Mouse (Mus musculus) right cerebral cortex, postnatal 10 days (tissue): ENCODE results near the gene Srp68.

Experiments used
- DNase-seq, 2 experiments: peaks; one replicate each; pipeline ENCODE4 v3.0.0; 2021; ENCODE audit warnings: low spot score in 2 of 2

Srp68 gene

DNA sequence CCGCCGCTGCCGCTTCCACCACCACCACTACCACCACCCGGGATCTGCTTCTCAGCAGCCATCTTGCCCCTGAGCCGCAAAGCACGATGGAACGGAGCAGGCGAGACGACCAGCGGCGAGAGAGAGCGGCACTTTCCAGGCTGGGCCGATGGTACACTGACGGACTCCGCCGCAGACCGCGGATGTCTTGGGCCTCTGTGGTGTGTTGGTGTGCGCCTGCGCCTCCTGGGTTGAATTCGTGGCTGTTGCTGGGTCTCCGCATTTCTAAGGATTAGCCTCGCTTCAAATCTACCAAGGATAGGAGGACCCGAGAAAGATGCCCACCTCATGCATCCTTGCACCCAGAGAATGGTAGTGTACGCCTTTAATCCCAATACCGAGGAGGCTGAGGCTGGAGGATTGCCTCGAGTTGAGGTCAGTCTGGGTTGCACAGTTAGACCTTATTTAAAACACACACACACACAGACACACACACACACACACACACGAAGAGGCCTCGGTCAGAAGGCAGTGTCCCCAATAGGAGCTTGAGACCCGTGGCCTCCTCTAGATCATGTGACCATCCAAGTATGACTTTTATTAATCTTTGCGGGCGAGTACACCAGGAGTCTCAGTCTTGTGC, at the start of gene Srp68:
Gene Srp68 (minus strand): TSS at position 173 of the 622 bp plus-strand sequence.
- peak; percentile 96 to 97 for DNase-seq

DNA sequence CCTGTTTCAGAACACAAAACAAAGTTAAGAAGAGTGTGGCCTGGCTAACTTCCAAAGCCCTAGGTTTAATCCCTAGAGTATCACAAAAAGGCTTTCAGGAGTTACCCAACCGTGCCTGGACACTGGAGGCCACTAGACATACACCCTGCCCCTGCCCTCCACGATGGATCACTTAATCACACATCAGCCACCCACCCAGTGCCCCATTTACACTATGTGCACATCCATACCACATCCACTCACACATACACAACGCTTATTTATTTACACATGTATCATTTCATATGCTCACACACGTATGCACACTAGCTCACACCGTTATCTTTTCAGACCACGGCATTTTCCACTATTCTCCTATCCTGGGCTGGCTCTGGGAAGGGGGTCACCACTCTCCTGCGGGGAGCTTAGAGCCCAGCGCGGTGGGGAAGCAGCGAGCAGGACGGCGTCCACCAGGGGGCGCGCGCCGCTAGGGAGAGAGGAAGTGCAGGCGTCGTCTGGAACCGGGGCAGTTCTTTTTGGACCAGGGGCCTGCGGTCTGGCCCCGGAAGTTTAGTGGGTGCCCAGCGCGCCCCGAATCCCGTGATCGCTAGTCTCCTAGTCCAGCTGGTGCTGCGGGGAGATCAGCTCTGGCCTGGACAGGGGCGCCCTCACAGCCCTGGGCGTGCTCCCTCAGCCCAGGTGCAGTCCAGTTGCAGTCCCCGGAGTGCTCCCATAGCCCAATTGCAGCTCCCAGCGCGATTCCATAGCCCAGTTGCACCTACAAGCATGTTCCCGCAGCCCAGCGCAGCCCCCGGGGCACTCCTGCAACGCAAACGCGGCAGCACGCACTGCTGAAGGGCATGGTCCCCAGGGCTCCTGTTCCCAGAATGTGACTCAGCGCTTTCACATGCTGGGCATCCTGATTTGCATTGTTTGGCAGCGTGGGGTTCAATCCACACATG, 45.0 kb upstream of the Srp68 start:
- peak; percentile 77 to 91 for DNase-seq

DNA sequence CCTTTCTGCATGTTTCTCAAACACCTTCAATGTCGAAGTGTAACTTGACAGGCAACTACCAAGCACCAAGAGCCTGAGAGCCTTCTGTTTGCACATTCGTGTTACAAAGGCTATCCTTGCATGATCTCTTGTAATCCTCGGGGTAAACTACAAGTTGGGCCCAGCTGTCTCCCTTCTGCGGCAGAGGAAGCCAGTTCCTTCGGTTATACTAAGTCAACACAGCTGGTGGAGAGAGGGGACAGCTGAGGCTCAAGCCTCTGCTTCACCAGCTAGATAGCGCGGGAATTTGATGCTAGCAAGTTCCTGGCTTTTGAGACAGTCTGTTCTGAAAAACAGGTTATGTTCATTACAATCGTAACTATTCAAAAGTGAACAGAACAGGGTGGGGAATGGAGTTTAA, 38.3 kb upstream of the Srp68 start:
- no peak for DNase-seq

DNA sequence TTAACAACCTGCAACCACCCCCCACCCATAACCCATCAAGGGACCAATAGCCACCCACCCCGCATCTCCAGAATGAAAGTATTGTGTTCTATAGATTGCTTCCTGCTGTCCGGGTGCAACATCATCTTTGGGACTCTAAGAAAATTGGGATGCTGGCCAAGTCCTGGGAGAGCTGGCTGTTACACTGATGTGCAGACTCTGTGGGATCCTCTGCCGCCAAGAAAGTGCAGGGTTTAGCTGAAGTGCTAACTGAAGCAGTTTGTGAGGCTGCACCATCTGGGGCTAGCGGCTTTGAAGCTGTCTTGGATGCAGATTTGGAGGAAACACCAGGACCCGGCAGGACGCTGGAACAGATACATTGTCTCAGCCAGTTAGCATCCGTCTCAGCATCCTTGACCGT, 37.2 kb upstream of the Srp68 start:
- peak; percentile 63 to 82 for DNase-seq

DNA sequence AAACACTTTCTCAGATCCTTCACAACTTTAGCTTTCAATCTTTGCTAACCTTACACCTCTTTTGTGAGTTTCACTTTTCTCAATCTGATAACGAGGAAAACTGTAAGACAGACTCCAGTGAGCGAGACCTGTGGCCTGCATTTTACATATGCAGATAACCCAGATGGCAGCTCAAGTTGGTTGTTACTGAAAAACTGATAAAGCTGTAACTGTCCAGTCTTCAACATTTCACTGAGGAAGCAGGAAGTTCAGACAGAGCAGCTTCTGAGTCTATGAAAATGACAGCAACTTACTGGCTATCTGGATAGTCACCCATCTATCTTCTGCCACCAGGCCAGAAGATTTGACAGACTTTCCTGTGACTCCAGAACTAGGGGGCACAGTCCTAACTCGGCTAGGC, 35.6 kb upstream of the Srp68 start:
- no peak for DNase-seq

DNA sequence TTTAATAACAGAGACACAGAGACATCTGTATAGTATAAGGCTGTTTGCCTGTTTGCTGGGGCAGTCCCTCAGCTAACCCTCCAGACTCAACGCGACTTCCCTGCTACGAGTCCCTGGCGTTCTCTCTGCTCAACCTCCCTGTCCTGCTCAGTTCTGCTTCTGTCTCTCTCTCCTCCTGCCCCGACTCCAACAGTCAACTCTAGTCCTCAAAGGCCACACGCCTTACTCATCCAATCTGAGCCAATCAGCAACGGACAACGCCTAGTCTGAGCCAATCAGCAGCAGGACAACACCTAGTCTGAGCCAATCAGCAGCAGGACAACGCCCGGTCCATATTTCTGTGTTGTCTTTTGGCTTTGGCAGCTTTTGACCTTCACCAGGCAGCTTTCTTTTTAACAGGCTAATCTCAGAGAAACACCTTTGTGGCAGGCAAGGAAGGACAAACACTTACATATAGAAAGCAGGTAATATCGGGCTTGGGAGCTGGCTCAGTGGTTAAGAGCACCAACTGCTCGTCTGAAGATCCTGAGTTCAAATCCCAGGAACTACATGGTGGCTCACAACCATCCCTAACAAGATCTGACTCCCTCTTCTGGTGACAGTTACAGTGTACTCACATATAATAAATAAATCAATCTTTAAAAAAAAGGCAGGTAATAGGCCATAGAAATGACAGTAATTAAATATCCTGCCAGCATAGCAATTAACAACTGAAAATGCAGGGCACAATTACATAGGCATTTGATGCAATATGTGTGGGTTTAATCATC, 33.9 kb upstream of the Srp68 start:
- DNase-seq: no peak

DNA sequence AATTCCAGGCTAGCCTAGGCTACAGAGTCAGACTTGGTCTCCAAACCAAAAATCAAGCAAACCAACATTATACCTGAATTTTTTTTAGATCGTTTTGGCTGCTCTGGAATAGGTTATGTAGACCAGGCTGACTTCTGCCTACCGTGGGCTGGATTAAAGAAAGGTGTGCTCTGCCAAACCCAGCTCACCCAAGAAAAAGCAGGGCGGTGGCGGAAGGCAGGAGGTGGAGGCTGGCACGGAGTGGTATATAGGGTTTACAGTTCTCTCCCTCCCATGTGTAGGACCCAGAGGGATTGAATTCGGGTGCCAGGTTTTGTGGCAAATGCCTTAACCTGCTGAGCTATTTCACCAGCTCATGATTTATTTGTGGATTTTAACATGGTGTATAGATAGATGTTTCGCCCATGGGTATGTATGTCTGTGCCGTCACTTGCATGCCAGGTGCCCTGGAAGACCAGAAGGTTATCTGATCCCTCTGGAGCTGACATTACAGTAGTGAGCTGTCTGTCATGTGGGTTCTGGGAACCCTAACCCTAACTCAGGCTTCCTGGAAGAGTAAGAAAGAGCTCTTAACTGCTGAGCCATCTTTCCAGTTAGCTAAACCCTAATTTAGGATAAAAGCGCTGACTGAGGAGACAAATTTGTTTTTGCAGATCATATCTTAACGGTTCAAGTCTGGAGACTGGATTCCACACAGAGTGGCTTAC, 33.2 kb upstream of the Srp68 start, which contains the start of gene Exoc7:
Gene Exoc7 (minus strand): TSS at position 215 of the 707 bp plus-strand sequence.
- DNase-seq: no peak

DNA sequence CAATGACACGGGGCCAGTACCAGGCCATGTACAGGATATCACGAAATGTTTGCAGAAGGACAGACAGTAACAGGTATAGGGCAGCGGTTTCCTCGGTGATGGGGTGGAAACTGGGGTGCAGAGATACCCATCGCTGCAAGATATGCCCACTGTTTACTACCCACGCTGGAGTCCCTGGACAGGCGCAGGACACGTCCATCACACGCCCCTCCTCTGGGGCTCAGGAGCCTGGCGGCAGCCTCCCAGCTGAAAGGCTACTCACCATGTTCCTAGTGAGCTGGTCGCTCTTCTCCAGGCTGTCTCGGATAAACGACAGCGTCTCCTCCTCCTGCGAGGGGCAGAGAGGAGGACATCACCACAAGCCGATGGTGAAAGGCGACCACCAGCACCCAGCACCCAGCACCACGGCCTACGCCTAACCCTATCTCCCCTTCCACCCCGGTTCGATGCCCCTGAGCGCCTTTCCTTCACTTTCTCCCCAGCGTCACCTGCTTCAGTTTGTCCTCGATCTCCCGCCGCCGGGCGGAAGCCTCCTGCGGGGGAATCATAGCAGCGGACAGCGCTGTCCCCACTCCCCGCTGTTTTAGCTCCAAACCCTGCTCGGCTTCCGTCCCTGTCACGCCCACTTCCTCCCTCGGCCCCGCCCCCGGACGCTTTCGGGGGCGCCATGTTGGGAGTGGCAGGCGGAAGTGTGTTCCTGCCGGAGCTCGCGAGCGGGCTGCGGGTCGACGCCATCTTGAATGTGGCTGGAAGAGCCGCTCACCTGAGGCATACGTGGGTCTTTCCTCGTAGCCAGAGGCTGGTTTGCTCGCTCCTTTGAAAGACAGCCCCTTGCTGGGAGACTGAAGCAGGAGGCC, 32.3 kb upstream of the Srp68 start:
- DNase-seq: peak; percentile 96 to 97

DNA sequence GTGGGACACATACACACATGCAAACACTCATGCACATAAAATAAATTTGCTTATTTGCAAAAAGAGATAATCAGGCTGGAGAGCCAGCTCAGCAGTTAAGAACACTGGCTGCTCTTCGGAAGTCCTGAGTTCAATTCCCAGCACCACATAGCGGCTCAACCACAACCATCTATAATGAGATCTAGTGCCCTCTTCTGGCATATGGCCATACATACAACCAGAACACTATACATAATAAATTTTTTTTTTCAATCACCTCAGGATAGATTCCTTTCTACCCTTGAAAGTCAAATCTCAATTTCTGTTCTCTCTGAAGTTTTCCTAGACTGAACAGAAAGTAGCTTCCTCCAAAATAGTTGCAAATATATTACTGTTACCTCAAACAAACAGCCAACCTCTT, 31.4 kb upstream of the Srp68 start:
- DNase-seq: no peak

DNA sequence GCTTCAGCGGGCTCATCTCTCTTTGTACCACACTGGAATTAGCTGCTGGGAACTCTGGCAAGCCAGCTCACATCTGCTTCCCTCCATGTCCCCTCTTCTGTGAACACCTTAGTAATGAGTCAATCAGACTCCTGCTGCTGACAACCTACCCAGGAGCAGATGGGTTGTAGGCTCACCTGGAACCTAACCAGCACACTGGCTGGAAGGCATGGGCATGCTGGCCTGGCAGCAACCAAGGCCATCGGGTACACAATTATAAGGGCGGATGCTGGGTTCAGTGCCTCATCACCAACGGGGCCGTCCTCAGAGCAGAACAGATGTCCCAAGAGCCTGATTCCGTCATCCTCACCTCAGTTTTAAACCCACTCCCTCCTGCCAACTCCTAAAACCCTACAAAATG, 24.6 kb upstream of the Srp68 start:
- DNase-seq: no peak

DNA sequence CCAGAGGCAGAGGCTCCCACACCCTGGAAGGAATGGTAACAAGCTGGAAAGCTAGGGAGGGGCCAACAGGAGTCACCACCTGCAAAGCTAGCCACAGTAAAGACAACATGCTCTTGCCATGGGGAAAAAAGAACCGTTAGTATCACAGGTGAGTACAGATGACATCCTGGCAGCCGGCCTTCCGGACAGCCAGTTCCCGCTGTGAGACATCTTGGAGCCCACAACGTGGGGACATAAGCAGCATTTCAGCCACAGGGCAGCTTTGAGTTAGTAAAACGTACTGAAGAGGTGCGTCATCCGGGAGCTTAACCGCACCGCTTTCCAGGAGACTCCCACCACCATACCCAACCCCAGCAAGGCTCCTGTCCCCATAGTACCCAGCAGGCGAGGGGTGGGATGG, 24.2 kb upstream of the Srp68 start:
- DNase-seq: no peak

DNA sequence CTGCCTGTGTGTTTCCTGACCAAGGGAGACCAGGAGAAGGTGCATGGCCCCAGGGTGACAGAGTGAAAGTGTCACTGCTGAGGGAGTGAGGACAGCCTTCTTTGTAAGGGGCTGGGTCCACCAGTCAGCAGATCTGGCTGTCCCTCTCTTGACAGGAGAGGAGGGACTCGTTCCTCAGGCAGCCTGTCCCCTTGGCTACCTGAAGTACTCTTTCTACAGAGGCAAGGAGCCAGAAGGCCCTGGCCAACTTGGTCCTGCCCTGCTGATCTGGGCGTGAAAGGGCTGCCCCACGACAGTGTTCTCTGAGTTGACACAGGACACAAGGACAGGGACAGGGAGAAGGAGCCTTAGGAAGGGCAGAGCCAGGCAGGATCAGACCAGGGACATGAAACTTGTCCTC, 23.0 kb upstream of the Srp68 start:
- DNase-seq: no peak

DNA sequence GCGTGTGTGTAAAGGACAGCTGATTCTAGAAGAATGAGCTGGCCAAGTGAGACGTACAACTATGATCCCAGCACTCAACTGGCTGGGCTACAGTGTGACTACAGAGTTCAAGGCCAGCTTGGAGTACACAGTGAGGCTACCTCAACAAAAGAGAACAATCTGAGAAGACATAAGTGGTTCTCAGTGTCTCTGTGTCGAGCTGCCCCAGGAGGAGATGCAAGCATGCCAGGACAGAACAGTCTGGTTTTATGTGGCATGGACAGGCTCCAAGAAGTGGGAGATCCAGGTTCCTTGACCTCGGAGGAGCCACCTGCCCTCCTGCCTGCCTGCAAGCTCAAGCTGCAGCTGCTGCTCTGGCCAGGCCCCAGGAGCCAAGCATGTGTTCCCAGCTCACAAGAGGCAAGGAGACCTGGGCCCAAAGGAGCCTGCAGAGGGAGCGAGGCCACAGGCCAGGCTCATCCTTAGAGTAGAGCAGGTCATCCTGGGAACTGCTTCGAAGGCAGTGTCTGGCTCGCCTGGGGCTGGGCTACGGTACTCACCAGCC, 22.2 kb upstream of the Srp68 start:
- DNase-seq: no peak

DNA sequence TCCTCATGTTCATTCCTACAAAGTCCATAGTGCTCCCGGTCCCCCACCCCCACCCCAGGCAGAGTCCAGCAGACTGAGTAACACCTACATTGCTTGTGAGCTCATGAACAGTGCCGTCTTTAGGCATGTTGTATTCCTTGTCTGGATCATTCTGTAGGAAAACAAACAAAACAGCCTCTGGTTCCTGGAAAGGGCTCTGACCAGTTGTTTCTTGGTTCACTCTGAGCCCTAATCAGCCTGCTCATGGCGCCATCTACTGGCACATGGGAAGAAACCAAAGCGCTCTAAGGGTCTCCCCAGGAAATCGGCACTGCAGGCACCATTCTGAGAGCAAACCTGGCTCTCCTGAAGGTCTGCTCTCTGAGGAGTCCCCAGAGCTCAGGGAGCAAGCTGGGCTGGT, 20.3 kb upstream of the Srp68 start:
- DNase-seq: peak in 1 of 2 experiments; percentile 66

DNA sequence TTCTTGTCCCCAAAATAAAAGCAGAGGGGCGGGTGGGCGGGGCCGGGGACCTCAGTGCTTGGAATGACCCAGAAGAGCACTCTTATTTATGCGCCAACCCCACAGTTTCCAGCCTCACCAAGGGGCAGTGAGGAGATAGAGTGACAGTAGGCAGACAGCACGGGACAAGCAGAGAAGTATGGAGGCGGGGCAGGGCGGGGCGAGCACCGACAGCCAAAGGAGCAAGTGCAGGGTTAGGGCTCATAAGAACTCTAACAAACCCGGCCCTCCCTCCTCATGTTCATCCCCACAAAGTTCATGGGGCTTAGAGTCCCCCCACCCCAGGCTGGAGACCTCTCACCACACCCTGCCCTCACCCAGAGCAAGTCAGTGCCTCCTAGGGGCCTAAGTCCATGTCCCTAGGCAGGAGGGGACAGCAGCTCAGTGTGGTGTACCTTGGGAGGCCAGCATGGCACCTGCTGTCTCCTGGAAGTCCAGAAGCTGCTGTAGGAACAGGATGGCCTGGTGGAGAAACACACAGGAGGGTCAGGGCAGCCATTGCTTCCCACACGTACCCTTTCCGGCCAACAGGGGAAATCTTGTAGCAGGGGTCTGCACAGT, 19.6 kb upstream of the Srp68 start:
- DNase-seq: no peak

DNA sequence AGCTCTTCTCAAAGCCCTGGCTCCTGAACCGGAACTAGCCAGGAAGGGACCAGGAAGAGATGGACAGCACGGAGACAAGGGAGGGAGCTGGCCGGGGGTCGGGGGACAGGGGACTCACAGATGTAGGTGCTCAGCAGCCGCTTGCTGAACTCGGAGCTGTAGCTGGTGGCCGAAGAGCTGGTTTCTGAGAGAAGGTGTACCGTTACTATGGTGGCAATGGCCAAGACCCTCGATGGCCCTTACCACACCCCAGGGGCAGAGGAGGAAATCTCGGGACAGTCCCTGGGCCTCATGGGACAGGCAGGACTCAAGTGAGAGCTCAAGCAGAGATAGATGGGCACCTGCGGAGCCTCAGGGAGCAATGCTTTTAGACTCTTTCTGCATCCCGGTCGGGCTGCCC, 18.4 kb upstream of the Srp68 start:
- no peak for DNase-seq

DNA sequence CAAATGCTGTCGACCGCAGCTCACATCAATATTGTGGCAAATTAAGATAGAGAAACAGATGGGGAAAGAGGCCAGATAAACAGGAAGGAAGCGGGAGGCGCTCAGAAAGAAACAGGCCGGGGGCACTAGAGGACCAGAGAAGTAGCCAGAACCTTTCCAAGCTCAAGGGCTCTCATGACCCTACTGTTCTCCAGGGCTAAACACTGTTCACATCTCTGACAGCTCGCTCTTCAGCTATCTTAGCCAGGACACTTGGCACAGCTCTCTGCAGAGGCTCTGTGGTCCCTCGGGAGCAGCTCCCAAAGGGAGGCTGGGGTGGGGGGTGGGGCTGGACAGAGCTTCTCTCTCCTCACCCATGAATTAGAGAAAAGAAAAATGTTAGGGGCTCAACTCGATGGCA, 16.5 kb upstream of the Srp68 start:
- no peak for DNase-seq

DNA sequence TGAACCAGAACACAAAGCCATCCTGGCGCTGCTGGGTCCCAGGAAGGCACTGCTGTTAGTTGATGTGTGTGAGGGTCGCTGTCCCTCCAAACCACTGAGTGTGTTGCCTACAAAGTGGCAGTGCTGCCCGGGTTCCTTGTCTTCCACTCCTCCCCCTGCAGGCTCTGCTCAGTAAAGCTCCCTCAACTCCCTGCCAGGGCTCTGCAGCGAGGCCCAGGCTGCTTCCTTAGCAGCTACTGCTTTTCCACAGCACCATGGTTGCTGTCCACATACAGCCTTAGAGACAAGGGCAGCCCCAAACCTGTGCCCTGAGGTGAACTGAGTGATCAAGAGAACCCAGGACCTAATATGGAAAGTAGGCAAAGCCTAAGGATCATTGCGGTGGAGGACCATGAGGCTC, 13.3 kb upstream of the Srp68 start:
- no peak for DNase-seq

DNA sequence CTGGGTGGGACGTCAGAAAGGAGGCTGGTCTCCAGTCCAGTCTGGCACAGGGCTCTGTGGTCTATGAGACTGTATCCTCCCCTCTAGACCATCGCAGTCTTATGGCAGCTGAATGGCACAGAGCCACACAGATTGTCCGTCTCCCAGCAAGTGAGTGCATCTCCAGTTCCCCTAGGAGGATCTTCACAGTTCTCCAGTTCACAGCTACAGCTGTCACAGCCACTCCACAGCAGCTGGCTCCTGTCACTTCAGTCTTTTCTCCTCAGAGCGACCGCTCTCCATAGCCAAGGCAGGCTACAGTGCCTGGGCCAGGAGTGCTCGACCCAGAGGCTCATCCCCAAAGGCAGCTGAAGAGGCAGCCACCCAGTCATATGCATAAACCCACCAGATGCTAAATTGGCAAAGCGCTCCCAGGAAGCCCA, 11.8 kb upstream of the Srp68 start:
- peak in 1 of 2 experiments; percentile 22 for DNase-seq

DNA sequence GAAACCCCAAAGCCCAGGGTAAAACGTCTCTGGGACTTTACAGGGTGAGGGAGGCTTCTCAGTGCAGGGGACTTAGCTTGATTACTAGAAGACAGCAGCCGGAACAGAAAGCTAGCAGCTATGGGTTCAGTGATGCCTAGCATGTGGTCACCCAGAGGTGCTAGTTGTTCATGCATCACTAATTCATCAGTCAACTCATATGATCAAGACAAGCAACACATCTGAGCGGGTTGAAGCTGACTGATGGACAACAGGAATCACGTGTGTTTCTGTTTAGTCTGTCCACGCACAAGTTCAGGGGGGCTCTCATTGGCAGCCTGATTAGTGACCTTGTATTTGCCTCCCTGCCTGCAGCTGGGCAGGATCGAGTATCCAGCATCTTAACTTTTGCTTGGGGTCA, 10.0 kb upstream of the Srp68 start:
- no peak for DNase-seq
